Mouse (Mus musculus) granulocyte monocyte progenitor cell, adult 5-6 weeks (primary cell): ENCODE results near the gene Tnr. TPM values are rescaled to one million over a fixed set of nuclear protein-coding genes. Genes with fewer than 3 reads are reported as not detected.

Experiments
- ATAC-seq: replicated peaks from 2 replicates; pipeline ENCODE4 v1.8.0; 2016; ENCODE audit warnings: mild to moderate bottlenecking, moderate TSS enrichment, inconsistent platforms; ENCODE audit not compliant: poor library complexity, severe bottlenecking
- total RNA-seq, 2 experiments: library from RNA; stranded (forward) in 1 of 2; stranded (reverse) in 1 of 2; fragments of 200-712, 200-1000 nt in 1 of 2; fragments of >200 nt in 1 of 2; fragmentation: Nextera tagmentation in 1 of 2; gene quantifications; 2 replicates each; pipeline ENCODE4 v1.2.3; 2014 to 2017

Gene Tnr
- total RNA-seq, 2 experiments from 2014 or later, result not detected

DNA sequence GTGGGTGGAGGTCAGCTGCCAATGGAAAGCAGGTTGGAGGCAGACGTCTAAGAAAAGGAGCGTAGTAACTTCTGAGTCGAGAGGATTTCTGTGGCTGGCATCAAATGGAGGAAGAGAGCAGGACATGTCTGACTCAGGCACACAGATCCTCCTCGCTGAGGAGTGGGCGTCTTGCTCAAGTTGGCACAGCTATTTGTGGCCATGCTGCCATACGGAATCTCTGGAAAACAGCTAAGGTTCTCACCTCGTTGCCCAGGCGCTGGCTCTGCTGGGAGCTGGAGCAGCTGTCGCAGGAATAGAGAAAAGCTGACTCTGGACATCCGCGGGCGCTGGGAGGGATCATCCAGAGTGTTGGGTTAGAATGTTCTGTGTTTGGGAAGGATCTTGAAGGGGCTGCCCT, 250.1 kb downstream of the Tnr start:
- ATAC-seq, result no peak

DNA sequence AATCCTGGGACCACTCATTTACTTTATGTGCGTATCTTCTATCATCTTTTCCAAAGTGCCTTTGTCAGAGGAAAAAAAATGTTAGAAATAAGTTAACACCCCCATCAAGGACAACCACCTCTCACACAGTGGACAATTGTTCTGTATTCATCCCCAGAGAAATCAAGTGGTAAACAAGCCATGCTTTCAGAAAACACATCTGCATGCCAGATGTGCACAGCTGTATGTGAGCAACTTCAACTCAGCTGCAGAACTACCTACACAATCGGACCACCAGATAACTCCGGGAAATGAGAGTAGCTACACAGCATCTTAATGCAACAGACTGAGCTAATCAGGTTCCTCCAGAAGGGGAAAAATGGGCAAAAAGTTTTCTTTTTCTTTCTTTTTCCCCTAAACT, 251.6 kb downstream of the Tnr start:
- no peak for ATAC-seq

DNA sequence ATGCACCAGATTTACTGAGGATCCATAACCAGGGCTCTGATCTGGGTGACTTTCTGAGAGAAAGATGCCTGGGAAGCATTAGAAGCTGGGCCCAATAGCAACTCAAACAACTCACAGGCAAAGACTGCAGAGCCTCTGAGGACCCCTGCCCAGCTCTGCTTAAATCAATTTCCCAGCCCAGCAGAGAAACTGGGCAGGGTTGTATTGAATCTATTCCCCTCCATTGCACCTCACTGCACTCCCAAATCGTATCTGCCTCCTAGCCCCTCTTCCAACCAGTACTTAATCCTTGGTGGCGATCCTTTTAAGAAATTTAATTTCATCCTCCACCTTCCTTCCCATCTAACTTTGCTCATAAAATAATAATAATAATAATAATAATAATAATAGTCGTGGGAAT, 253.5 kb downstream of the Tnr start:
- no peak for ATAC-seq

DNA sequence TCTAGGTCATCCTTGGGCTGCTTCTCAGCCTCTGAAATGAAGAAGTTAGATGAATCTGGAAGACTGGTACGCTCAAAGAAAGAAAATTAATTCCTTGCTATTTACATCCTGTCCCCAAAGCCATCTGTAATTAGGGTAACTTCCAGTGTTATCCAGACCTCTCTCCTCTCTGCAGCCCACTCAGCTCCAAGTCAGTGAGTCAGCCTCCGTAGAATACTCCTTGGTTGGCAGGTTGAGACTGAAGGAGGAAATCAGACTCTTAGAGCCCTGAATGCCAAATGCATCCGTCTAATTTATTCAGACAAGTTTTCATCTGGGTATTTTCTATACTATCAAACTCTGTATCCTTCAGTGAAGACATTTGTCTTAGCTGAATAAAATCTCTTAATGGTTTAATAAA, 255.9 kb downstream of the Tnr start:
- ATAC-seq, result no peak

DNA sequence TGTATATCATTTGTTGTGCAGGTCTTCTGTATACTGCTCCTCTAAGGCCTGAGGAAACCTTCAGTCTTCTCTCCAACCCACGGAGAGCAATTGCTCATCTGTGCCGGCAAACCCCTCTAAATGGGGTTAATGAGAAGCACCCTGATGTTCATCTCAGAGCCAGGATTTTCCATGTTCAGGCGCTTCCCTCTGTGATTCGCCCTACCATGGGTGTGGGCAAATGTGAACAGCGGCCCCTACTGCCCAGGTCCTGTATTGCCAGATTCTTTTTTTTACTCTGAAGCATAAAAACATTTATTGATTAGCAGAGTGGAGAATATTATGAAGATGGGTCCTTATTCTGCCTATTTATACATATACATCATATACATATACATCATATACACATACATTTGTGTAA, 260.3 kb downstream of the Tnr start:
- ATAC-seq, result peak; percentile 82

DNA sequence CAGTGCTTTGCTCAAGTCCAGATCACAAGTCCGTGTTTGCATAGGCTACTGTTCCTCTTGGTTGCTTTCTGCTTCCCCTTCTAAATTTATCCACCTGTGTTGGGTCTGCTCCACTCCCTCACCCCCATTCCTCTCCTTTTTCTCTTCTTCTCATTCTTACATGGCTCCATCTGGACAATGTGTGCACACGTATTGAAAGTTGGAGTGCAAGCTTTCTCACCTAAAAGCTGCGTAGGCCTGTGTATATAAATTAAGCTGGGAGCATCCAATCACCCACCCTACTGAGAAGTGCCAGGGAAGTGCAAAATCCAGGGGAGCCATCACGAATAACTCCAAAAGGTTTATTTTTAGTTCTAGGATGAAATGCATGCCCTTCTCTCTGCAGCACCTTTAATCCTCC, 264.7 kb downstream of the Tnr start:
- ATAC-seq, result no peak

DNA sequence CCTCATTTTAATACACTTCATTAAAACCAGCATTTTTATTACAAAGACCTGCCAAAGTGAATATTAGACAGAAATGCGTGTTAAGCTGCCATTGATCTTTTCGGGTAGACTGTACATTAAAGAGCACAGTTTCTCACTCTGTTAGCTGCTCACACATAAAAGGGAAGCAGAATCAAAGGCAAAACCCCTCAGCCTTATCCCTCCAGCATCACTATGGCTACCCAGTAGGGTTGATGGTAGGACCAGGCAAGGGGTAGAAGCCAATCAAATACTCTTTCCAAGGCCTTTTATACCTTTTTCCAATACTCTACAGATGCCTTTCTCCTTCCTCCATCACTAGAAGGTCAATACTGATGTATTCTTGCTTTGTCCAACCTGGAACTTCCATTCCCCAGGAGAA, 269.0 kb downstream of the Tnr start:
- ATAC-seq, result no peak

DNA sequence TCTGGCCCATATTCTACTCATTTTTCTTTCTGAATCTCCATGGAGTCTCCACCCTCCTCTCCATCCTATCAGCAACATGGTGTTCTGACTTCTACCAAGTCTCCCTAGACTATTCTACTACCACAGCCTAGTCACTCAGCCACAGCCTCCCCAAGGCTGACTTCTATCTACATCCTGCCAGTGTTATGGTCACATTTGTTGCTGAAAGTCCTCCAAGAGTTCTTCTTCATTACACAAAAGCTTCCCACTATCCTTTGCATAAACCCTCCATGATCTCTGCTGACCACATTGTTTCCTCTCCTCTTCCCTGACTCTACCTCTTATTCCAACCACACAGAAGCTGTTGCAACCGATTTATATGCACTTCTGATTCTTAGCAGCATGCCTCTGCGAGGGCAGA, 272.5 kb downstream of the Tnr start:
- peak; percentile 59 for ATAC-seq

DNA sequence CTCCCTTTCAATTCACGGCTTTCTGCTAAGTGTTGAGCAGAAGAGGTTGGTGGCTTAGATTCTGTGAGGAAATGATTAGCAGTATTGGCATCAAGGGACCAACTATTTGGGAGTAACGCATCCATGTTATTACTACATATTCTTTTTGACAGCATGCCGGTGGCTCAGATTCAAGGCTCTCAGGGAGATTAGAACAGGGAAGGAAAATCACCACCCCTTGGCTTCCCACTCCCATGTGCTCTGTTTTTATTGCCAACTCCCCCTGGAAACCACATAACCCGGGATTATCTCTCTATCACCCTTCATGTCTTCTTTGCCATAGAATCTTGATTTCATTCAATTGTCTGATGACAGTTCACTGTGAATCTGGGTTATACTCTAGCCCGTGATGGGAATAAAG, 276.8 kb downstream of the Tnr start:
- ATAC-seq, result no peak

DNA sequence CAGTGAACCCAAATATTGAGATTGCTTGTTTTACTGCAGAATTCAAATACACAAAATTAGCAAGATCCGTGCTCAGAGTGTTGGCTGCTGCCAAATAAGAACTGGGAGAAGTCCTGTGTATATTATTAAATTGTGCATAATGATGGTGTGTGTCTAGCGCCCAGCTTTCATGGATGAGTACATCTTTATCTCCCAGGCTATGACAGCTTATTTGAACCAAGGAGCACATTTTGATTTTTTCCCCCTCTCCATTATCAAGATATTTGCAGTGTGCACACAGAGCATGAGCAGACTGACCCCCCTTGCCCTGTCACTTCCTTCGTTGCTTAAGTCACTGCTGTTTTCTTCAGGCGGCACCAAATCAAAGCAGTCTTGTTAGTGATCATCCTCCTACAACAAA, 278.2 kb downstream of the Tnr start:
- no peak for ATAC-seq

DNA sequence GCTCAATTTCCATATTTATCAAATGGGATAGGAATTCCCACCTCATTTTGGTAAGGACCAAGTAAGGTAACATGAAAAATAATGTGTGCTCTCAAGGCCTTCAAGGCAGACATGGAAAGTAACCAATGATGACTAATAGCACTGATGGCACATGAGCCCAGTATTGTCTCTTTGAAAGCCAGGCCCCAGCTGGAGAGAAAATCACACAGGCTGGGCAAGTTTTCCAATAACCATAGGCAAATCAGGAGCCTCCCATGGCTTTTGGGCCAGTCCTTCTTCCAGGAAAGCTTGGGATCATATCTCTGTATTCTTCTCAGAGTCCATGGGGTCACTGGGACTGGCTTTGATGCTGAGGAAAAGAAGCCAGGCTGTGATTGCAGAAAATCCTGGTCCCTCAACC, 280.1 kb downstream of the Tnr start:
- no peak for ATAC-seq

DNA sequence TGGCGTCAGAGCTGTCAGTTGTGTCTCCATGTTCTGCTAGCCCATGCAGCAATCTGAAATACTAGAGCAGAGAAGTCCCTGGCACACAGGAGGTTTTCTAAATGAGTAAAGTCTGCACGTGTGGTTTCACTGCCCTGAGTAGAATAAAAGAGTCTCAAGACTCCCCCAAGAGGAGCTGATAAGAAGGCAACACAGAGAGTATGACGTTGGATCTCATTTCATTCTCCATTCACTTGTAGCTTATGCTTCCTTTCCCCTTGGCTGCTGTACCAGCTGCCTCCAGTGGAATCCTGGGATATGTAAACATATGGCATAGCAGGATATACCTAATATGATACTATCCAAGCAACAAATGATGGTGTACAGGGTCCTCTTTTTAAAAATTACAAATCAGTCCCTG, 285.9 kb downstream of the Tnr start:
- ATAC-seq, result no peak

DNA sequence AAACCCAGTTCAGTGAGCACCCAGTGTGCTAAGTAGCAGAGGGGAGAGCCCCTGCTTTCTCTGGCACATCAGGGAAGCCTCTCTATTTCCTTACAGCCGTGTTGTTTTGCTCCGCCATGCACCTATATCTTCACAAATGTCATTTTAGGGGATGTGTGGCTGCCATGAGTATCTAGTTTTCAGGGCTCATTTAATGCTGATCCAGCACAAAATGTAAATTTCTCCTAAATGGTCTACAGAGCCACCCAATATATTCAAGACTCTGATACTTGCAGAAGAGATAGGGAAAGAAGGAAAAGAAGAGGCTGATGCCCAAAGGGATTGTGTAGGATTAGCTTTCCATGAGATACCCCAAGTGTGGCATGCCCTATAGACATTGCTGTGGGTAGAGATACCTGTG, 288.2 kb downstream of the Tnr start:
- no peak for ATAC-seq

DNA sequence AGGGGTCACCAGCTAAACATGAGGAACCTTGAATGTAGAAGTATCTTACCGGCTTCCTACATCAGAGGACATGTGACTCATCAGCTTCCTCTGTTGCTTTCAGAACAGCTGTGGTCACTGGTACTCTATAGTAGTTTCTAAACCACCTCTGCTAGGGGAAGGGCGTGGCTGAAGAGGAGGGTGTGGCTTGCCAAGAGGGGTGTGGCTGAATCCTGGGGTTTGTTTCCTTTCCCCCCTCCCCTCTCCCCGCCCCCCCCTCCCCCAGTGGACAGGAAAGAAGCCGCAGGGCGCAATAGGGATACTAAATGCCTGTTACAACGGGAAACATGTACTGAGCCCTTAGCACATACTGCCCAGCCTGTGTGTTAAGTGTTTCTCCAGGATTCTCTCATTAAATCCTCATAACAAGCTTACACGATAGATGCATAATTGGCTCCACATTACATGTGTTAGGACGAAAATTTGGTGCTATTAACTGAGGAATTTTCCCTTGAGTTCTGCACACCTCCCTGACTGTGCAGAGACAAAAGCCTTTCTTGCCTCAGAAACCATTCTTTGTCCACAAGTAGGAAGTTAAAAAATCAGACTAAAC, 289.3 kb downstream of the Tnr start:
- ATAC-seq, result peak; percentile 89

DNA sequence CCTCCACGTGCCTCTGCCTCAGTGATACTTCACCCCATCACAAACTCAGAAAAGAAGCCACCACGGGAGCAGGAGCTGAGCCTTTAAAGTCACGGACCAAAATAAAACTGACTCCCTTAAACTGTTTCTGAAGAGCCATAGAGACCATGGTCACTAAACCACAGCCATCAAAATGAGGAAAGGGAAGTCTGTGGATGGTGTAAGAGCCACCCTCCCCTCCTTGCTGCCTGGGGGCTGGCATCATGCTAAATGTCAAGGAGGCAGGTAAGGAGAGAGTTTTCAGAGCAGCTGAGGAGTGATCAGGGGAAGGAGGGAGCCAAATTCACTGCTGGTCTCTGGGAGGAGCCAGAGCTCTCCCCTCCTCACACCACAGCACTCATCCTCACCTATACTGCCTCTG, 290.8 kb downstream of the Tnr start:
- ATAC-seq, result peak; percentile 74

DNA sequence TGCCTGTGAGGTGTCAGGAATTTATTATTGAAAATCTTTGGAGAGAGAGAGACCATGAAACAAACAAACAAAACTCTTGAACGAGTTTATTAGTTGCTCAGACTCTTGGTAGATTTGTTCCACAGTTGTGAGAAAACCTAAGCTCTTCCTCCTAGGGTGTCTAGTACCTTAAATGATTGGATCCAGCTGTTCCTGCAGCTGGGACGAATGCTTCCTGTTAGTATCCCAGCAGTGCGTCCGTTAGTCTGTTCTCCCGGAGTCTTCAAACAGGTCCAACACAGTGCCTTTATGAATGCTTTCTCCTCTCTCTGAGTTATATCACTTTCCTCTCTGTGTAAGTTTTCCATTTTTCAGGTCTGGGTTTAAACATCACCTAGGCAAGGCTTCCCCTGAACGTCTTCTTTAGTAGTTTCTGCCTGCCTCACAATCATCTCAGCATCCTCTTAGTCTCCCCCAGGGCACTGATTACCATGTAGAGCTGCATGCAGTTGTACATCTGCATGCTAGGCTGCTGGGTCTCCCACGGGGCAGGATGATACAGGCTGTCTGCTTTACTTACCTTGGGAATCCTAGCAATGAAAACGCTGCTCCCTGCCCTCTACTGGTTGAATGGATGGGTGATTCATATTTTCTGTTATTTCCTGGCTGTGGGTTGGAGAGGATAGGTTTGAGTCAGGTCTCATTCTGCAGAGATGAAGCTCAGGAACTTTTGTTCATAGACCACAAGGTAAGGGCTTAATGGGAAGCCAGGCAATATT, 293.2 kb downstream of the Tnr start:
- ATAC-seq, result no peak

DNA sequence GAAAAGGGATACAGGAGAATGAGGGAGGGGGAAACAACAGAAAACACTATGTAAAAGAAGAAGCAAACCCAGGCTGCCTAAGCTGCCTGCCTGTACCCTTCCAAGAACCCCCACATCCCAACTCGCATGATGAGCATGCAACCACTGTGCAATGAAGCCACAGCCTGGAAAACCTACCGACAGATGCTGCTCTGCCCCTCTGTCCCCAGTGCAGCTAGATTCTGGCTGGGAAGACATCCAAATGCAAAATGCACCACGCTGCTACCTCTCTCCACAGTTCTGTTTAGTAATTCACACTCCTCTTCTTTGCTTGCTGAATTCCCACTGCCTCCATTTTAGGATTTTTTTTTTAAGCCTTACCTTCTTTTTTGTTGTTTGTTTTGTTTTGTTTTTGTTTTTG, 295.9 kb downstream of the Tnr start:
- ATAC-seq, result no peak

DNA sequence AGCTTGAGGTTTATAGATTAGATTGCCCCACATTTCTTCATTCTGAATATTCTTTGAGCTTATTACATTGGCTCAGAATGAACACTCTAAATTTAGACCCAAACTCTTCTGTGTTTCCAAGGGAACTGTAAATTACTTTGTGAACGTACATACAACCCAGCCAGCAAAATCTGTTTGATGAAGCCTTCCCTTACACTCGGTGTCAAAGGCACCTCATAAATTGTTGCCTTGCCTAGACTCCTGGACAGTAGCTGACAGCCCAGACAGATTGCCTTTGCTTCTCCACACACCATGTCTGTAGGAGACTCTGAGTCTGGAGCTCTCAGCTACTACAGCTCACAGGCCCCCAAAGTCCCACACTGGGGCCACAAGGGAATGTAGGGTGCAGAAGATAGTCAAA, 298.8 kb downstream of the Tnr start:
- ATAC-seq, result no peak

DNA sequence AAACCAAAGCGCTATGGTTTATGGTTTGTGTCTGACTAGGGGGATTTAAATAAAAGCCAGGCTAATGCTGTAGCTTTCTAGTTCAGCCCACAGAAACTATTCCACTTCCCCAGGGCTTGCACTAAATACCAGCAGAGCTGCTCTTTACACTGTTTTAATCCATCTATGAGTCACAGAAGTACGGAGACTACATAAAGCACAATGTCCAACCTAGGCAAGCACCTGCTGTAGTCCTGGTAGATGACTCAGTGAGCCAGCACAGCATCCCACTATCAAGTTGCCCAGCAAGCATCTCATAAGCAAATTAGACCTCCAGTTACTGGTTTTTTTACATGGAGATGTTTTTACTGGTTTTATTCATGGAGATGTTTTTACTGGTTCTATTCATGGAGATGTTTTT, 305.0 kb downstream of the Tnr start:
- no peak for ATAC-seq

DNA sequence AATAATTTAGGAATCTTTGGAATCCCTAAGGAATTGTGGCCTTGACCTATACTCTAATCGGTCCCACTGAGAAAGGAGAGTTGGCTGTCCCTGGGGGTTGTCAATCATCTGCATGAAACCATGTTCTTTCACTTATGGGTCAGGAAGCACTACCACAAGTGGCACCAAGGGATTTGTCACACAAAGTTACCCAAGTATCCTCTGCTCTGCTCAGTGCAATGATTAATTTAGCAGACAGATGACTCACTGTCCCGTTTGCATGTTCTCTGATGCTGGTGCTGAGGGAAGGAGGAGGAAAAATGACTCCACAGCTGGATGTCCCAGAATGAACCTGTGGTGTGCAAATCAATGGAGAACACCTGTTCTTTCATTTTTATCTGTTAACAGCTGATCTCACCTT, 309.6 kb downstream of the Tnr start:
- no peak for ATAC-seq

DNA sequence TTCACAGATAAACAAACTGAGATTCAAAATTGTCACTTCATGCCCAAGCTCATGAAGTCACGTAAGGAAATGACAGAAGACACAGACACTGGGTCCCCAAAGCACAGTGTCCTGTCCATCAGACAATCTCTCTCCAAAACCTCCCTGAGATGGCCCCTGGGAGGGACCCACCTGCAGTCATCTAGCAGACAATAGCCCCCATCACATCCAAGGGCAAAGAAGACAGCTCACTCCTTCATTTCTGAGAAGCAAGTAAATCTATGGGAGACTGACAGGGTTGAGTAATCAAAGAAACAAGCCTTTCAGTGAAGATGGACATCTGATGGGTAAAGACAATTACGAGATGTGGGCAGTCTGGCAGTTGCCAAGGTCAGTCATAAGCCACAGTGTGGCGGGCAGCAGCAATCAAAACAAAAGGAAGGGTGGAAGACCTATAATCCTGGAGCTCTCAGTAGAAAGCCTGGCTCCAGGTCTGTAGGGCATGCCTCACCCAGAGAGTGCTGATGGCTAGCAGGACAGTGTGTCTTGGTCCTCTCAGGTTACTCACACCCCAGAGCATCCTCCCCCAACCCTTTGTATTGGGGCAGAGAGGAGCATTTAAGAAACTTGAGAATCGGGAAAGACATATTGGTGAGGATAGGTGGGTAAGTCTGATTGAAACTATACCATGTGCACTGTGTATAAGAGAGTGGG, 310.2 kb downstream of the Tnr start:
- no peak for ATAC-seq

DNA sequence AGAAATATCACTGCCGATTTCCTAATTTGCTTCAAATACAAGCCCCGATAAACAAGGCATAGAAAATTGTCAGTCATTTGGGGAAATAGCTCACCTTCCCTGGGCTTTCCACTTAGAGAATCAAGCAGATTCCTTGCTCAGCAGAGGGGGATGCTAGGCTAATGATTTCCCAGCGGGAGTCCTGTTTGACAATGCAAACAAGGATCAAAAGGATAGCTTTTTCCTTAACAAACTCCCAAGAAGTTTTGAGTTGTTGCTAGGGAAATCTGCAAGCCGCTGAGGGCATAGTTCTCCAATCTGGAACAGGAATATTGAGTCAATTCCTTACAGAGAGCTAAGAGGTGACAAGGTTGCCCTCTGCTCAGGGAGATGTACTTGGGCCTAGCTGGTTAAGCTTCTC, 311.6 kb downstream of the Tnr start:
- ATAC-seq, result no peak
